Mouse (Mus musculus): ENCODE measurements around the gene Kcnb1.
"Not testable (repeated sequence)": the region's sequence is repeated elsewhere in the genome, so short reads cannot be mapped to it uniquely, and the experiment has no call there.

Kcnb1 gene

DNA sequence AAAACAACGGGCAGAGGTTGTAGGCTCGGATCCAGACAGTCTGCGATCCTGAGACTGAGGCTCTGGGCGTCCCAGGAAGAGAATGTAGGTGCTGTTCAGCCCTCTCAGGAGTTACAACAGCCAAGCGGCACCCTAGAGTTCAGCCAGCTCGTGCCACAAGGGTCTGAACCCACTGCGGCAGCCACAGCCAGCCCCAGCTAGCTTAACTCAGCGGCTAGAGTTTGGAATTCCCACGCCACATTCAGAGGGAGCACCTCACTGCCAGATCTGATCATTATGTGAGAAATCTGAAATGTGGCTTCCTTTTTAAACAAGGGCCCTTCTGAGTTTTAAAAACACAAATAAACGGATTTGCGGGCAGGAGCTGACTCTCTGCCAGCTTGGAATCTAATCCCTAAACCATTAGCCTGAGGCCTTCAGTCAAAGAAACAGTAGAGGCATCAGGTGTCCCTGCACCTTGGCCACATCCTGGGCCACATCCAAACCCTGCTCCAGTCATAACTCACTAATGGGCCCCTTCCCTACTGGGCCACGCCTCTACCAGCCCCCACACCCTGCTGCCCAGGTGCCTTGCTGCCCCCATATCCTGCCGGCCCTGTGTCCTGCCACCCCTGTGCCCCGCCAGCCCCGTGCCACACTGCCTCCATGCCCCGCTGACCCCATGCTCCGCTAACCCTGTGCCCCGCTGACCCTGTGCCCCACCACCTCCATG lies 16.1 kb upstream of the Kcnb1 start:
- intact Hi-C loops (cut with DNase I), result no loop called here

DNA sequence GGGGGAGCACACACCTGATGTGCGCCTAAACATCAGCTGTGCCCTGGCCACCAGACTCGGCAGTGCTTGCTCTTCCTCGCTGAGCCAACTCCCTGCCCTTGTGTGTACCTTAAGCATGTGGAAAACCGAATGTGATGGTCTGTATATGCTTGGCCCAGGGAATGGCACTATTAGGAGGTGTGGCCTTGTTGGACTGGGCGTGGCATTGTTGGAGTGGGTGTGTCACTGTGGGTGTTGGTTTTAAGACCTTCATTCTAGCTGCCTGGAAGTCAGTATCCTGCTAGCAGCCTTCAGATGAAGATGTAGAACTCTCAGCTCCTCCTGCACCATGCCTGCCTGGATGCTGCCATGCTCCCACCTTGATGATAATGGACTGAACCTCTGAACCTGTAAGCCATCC lies 14.7 kb upstream of the Kcnb1 start:
- intact Hi-C loops (cut with DNase I), result not testable (repeated sequence)

DNA sequence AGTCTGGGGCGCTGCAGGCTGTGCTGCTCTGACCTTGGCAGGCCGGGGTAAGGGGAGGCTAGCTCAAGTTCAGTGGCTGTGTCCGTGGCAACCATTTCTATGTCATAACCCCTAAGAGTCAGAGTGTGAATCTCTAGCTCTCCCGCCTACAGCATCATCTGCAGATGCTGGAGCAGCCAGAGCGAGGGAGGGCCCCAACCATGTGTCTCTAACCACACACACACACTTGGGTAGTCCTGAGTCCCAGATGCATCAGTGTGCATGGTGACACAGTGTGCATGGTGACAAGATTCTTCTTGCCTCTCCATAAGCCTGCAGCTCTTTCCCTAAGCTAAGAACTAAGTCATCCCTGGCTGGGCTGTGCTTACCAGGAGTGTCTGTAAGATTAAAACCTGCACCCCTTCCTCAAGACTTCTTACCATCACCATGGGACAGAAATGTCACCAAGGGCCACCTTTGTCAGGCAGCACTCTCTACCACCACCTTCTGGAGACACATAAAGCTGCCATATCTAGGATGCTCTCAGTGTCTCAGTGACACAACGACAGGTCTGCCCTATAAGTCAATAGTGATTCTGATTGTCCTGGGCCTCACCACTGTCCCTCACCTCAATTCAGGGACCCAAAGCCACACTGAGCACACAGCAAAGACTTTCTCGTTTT lies 13.7 kb upstream of the Kcnb1 start:
- intact Hi-C loops (cut with DNase I), result no loop called here

DNA sequence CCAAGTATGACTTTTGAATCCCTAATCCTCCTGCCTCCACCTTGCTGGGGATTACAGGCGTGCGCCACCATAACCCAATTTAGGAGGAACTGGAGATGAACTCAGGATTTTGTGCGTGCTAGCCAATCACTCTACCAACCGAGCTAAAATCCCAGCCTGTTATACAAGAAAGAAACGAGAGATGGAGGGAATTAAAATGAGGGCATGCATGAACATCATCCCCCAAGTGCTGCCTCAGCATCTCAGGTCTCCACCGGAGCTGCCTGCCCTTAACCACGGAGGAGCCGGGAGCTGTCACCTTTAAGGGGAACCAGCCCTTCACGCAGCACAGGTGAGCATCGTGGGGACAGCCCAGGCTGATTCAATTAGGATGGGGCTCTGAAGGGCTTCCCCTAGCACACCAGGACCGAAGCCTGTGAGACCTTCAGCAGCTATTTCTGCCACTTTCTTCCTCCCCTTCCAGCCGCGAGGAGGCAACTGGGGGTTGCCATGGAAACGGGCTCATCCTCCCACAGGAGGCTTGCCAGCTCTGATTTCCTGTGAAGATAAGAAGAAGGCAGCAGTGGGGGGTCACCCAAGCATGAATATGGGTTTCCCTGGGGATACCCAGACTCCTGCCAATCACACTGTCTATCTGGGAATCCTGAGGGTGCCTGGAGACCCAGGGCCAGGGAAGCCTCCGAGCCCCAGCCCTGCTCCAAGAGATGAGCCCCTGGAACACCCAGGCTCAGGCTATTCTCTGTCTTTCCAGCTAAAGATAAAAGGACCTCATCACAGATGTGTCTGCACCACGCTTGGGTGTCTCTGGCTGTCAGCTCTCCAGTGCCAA lies 11.7 kb upstream of the Kcnb1 start:
- intact Hi-C loops (cut with DNase I), result no loop called here

DNA sequence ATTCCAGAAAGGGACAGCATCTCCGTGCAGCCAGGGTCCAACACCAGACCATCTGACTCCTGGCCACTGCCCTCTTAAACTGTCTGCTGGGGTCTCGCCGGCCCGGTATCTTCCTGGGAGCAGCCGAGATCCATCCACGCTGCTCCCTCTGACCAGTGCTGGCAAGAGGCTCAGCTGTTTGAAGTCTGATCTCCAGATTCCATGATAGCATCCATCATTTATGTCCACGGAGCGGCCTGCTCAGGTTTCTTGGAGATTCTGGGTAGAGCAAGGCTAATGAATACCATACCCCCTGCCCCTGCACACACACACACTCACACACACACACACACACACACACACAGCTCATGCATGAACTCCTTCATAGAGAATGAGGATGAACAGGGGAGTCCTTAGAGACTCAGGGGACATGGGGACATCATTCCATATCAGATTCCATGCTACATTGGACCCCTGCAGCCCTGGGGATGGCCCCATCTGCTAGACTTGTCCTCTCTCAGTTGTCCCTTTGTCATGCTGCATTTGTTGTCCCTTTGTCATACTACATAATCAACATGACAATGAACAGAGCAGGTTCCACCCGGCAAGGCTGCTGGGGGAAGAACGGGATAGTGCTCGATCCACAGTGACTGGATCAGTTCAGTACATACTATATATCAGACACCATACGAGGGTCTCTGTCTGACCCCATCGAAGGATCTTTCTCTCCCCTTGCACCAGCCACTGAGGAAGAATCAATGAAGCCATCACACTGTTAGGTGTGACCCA lies 8.9 kb upstream of the Kcnb1 start:
- intact Hi-C loops (cut with DNase I), result no loop called here

DNA sequence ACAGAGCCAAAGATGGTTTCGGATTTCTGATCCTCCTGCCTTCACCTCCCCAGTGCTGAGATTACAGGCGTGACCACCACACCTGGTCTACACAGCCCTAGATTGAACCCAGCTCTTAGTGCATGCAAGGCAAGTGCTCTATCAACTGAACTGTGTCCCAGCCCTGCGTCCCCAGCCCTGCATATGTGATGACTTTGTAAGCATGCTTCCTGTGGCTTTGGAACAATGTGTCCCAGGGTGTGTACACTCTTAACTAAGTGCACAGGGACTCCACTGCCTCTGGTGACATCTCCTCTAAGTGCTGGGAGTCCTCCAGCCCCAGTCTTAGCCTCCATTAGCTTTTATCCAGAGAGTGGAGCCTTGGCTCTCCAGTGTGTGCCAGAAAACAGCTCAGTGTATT lies 3.4 kb upstream of the Kcnb1 start:
- intact Hi-C loops (cut with DNase I), result loop anchor here (5.0 kb wide), 1 partner anchor 81 kb away; no protein-coding TSS in a partner anchor

DNA sequence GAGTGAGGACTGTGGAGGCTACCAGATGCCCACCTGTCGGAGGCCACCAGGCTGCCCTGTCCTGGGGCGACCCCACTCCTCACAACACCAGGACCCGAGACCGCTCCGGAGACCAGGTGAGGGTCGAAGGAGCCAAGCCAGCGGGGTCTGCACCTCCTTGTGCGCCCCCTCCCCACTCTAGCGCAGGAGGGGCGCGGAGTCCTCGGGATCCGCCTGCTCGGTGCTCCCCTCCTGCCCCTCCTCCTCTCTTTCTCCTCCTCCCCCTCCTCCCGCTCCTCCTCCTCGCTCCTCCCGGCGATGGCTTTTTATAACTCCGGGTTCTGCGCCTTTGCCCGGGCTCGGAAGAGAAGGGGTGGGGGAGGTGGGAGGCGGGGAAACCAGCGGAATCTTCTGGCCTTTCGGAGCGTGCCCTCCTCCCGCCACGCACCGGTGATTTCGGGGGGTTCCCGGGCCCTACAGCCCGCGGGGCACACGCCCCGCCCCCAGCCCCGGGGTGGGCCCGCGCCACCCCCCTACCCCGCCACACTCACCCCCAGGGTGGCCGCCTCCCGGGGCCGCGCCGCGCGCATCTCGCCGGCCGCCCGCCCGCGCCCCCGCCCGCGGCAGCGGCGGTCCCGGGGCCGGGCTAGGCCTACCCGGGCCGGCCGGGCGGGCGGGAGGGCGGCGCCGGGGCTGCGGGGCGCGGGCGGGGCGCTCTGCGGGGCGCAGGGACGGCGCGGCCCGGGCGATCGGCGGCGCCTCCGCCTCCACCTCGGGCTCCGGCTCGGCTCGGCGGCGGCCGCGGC lies 472 bp downstream of the Kcnb1 start:
- intact Hi-C loops (cut with DNase I), result loop anchor here (5.0 kb wide), 1 partner anchor 77 kb away; no protein-coding TSS in a partner anchor

DNA sequence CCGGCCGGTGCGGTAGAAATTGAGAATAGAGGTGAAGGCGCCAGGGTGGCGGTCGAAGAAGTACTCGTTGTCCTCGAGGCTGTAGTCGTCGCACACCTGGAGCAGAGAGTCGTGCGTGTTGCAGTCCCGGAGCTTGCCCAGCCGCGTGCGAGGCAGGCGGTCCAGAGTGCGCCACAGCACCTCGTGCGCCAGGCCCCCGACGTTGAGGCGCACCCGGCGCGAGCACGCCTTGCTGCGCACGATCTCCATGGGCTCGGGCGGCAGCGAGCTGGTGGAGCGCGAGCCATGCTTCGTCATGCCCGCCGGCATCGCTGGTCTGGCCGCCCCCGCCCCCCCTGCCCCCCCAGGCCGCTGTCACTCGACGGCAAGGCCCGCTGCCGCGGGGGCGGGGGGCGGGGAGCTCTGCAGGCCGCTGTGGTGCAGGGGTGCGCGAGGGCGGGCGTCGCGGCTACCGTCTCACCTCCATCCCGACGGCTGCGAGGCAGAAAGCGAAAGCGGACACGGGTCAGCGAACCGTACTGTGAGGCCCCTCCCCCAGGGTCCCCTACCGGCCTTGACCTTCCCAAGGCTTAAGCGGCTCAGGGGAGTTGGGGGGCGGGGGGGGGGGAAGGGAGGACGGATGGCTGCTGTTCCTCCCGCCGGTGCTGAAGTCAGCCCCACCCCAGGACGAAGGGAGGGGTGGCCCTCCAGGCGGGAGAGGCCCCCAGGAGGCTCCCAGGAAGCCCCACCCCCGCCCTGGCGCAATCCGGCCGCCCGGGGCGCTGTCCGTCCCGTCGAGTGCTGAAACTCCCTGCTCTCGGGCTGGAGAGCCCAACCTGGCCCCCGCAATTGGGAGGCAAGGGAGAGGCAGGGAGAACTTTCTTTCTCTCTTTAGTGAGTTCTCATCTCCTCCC lies 1.4 kb downstream of the Kcnb1 start:
- intact Hi-C loops (cut with DNase I), result no loop called here

DNA sequence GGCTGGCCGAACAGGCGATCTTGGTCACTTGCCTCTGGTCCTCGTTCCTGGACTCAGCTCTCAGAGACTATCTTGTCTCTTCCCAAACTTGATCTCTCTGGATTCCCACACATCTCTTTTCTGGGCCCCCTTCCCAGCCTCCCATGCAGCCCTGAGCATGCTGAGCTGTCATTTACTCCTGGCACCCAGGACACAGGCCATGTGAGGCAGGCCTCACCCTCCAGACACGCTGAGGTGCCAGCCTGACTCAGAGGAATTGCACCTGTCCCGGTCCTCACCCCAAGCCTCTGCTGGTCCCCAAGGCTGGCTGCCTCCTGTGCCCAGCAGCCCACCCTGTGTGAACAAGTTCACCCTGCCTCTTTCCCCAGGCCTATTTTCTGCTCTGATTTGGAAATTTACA lies 2.8 kb downstream of the Kcnb1 start:
- intact Hi-C loops (cut with DNase I), result no loop called here

DNA sequence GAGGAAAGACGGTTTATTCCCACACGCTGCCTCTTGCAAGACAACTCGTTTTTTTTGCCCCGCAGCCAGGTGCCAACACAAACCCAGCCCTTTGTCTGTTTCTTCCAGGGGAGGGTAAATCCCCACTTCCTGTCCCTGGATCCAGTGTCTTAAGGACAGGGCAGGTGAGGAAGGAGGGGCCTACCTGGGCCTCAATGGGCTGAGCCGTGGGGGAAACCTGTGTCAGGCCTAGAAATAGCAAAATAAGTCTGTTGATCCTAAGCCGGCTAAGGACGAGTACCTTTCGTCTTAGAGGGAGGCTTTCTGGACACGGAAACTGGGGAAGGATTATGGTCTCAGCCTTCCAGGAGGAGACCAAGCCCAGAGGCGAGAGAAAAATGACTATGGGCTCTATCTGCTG lies 3.4 kb downstream of the Kcnb1 start:
- intact Hi-C loops (cut with DNase I), result no loop called here

DNA sequence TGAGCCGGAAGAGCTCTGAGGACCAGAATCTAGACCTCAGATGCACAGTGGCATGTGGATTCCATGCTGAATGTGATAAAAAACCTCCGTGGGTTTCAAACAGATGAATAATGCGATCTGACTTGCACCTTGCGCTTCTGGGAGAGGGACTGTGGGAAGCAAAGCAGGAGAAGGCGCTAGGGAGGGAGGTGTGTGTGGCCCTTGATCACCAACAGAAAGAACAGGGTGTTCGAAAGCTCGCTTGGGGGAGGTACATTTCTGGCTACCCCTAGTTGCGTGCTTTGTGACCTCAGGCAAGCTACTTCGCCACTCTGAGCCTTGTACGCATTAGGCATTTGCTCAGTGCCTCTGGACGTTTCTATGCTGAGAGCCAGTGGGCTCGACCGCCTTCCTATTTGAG lies 4.0 kb downstream of the Kcnb1 start:
- intact Hi-C loops (cut with DNase I), result no loop called here

DNA sequence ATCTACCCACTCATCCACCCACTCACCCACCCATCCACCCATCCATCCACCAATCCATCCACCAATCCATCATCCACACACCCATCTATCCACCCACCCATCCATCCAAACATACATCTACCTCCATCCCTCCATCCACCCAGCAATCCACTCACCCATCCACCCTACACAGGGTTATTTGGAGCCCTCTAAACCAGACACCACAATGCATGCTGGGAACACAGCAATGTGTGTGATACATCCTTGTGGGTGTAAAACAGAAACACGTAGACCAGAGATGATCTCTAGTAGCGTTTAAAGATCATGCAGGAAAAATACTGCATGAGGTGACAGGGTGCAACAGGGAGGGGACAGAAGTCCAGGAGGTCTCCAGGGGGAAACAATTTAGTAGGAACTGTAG lies 4.5 kb downstream of the Kcnb1 start:
- intact Hi-C loops (cut with DNase I), result no loop called here

DNA sequence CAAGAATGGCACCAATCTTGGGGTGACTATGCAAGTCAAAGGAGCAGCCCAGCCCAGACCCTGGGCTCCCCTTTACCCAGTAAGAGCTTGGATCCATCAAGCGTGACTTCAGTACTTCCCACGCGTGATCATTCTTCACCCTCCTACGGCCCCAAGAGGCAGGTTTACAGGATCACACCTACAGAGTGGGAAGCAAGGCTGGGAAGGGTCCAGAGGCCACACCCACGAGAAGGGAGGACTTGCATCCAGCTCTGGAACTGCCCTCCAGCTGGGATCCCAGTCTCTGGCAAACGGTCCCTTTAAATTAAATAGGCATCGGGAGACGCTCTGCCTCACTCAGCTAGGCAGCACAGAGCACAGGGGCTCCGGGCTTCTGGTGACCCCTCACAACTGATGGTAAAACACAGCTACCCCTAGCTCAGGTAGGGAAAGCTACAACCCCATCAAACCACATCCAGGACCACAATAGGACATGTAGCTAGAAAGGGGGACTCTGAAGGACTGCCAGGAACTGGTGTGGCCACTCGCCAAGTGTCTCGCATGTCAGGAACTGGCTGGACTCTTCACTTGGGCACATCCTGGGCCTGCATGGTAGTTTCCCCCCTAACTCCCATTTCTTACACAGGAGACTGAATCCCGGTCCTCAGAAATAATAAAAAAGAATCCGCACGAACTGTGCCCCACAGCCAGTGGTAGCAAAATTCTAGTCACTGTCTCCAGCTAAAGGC lies 8.1 kb downstream of the Kcnb1 start:
- intact Hi-C loops (cut with DNase I), result no loop called here

DNA sequence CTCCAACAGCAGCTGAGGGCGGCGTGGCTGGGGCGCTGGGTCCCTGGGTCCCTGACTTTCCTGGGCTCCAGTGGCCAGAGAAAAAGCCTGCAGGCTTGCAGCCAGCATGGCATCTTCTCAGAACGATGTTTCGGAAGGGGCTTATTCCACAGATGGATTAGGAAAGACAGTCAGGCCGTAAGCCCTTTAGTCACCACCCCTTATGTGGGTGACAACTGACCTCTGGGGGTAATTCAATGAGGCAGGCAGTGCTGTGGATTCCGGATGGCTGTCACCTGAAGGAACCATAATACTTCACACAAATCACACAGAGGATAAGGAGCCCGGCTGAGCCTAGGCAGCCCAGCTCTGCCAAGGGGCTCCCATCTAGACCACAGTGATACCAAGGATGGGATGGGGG lies 8.9 kb downstream of the Kcnb1 start:
- intact Hi-C loops (cut with DNase I), result no loop called here

DNA sequence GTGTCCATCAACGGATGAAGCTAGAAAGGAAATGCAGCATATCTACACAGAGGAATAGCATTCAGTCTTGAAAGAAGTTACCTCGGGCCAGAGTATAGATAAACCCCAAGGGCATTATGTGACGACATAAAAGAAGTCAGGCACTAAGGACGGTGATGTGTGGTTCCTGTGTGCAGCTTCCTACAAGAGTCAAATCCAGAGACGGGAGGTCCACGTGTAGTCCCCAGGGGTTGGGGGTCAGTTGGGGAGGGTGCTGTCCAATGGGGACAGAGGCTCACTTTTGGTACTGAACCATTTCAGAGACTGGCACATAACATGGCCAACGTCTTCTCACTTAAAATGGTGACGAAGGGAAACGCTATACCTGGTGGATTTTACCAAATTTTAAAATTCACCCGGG lies 10.7 kb downstream of the Kcnb1 start:
- intact Hi-C loops (cut with DNase I), result no loop called here

DNA sequence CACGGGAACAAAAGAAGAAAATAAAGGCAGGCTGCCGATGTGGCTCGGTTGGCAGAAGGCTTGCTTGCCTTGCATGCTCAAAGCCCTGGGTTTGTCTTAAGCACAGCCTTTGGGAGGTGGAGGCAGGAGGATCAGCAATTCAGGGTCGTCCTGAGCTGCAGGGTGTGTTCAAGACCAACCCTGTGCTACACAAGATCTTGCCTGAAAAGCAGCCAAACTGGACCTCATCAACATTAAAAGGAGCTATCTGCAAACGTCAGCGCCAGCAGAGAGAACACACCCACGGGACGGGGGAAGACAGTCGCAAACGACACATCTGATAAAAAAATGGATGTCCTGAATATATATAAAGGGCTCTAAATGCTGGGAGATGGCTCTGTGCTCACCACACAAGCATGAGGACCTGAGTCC lies 12.7 kb downstream of the Kcnb1 start:
- intact Hi-C loops (cut with DNase I), result no loop called here

DNA sequence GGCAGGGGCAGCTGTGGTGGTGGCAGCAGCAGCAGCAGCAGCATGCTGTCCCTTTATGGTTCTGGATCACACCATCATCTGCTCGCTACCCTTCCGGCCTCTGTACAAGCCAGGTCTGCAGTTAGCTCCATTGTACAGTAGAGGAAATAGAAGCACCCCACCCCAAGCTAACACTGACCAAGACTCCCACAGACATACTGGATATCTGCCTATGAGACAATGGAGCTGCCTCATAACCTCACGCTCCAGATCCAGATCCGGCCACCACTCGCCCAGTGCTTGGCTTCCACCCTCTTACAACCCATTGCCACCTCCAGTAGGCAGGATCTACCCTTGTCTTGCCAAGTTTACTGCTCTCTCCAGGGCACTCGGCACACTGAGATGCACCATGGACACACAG lies 14.7 kb downstream of the Kcnb1 start:
- intact Hi-C loops (cut with DNase I), result no loop called here

DNA sequence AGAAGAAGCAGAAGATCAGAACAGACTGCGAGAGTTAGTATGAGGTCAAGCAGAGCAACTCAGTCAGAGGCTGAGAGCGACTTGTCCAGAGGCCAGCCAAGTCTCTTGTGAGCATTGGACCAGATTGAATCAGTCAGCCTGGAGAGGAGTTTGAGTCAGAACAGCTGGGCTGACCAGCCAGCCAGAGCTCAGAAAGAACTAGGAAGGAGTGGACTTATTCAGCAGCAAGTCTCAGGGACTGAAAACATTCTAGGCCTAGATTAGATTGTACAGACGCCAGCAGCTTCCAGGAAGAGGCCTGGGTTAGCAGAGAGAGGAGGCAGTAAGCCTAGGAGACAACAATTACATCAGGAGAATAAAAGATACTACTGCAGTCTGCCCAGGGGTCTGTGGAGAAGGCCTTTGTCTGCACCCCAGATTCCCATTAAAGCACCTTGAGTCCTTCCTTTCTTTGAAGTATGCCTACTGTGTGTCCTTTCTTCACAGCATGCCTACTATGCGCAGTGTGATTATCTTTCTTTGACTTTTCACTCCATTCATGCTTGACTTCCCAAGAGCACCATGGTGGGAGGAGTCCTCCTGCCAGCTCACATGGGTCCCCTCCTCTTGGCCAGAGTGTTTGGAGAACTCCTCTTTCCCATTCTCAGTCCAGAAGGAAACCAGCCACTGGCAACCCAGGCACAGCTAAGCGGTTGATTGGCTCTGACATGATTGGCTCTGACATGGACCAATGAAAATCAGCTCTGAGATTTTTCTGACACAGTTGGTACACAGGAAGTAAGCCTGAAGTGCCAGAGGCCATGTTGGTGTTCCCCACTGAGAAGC lies 16.7 kb downstream of the Kcnb1 start:
- intact Hi-C loops (cut with DNase I), result no loop called here
